Mouse (Mus musculus) urinary bladder, adult 18-20 months (tissue): ENCODE measurements around the gene Alkbh6.

Experiments
- DNase-seq, 2 experiments: peaks; one replicate each; pipeline ENCODE4 v3.0.0; 2022; ENCODE audit warnings: low spot score in 2 of 2, mixed read lengths in 2 of 2

The Alkbh6 gene

DNA sequence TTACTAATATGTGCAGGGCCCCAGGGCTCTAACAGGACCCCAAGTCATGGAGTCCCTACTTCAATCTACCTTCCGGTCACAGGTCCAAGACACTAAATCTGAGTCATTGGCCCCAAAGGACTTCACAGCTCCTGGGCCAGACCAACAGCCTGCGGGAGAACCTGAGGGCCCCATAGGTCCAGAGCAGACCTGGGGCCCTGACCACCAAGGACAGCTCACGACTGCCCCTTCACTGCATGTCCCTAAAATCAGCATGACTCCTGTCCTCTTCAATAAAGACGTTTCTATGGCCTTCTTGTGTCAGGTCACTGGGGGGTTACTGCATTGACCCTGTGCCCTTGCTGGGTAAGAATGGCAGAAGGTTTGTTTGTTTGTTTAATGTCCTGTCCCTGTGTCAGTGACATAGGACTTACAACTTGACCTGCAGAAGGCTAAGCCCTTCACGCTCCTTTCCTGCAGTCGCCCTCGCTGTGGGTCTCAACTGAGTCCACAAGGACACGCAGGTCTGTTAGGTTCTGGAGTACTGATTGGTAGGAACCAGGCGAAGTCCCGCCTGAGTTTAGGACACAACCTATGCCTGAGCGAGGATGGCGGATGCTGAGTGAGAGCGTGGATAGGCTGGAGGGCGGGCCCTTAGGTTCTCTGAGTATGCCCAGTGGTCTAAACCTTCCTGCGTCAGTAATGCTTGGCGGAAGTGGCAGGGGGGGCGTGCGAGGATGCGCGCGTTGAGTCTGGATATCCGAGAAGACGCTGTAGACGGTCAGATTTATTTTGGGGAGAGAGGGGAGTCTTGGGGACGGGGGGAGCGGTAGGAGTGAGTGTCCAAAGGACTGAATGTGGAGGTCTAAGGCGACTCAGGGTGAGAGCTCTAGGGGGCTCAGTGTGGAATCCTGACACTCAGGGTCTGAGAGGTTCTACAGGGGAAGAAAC lies at the start of gene Alkbh6:
TSS of gene Alkbh6 (plus strand) at position 642 of the 930 bp plus-strand sequence.
- DNase-seq, result peak; percentile 55 to 93

DNA sequence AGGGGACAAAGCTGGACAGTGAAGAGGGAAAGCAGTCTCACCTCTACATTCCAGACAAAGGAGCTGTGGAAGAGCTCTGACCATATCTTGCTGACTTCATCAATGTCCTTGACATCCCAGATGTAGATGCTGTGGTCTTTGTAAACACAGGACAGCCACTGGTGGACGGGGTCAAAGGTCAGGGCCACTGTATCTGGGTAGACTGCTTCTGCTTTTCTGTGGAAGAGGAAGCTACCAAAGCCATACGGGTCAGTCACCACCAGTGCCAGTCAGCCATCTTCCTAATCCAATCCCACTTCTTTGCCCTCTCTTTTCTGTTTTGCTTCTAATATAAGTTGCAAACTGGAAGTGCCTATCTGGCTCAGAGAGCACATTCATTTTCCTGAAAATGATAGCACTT lies 43.5 kb upstream of the Alkbh6 start:
- DNase-seq, result no peak

DNA sequence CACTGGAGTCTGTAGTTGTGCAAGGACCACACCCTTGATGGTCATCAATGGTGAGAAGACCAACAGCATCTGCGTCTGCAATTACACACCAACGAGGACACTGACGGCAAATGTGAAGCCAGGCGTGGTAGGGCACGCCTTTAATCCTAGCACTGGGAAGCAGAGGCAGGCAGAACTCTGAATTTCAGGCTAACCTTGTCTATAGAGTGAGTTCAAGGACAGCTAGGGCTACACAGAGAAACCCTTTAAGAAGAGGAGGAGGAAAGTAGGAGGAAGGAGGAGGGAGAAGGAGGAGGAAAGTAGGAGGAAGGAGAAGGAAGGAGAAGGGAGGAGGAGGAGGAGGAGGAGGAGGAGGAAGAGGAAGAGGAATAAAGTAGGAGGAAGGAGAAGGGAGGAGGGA lies 43.0 kb upstream of the Alkbh6 start:
- no peak for DNase-seq

DNA sequence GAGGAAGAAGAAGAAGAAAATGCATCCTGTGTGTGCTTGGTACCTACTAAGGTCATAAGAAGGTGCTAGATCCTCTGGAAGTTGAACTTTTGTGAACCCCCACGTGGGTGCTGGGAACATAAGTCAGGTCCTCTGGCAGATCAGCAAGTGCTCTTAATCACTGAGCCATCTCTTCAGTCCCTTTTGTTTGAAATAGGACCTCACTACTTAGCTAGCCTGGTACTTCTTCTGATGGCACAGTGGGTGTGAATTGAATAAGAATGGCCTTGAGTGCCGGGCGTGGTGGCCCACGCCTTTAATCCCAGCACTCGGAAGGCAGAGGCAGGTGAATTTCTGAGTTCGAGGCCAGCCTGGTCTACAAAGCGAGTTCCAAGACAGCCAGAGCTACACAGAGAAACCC lies 42.6 kb upstream of the Alkbh6 start:
- no peak for DNase-seq

DNA sequence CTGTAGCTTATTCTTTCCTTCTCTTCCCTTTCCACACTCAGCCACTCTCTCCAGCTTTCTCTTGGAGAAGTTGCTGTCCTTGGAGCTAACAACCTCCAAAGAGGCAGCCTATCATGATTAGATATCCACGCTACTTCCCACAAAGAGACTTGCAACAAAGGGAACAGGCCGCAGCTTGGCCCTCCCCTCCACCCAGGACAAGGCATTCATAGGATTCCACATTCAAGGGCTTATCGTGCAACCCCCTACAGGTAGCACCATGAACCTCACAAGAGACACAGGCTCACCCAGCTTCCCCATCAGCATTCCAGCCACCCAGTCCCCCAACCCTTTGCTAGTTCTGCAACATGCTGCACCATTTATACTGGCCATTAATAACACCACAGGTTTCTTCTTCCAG lies 41.7 kb upstream of the Alkbh6 start:
- DNase-seq, result no peak

DNA sequence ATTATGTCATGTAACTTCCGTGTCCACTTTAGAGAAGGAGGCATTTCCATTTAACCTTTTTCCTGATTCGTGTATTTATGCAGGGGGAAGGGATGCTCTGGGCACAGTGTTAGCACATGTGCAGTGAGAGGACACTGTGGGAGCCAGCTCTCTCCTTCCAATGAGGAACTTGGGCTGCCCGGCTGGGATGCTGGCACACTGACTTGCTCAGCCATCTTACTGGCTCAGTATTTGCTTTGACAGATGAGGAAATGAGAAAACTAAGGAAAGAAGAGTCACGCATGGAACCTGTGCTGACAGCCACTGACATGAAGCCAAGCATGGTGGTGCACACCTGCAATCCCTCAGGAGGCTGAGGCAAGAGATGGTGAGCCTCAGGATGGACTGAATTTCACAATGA lies 38.9 kb upstream of the Alkbh6 start:
- DNase-seq, result no peak

DNA sequence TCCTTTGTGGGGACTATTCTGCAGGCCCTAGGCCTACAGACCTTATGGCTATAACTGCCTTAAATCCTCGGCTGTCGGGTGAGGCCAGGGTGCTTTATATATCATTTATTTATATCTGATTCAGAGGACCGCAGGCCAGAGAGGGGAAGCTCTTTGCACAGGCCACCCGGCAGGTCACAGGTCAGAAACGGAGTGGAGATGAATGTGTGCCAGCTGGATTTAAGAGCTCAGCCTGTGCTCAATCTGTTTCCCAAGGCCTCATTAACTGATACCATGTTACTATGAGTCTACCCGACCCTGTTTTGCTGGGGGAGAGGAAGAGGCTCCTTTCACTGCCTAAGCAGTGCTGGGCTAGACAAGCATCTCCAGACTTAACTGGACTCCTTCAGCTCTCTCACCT lies 34.1 kb upstream of the Alkbh6 start:
- no peak for DNase-seq

DNA sequence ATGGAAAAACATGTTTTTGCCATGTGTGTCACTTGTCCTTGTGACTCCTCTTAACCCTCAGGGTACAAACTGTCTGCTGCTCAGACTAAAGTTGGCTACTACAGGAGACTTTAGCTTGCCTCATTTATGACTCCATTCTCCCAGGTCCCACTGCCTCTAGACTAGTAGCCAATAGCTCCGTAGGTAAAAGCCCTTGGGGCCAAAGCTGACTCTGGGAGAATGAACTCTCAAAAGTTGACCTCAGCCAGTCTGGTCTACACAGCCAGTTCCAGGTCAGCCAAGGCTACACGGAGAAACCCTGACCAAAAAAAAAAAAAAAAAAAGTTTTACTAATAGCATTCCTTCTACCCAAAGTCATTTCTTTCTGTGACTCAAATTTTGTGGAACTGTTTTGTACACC lies 29.6 kb upstream of the Alkbh6 start:
- DNase-seq, result no peak

DNA sequence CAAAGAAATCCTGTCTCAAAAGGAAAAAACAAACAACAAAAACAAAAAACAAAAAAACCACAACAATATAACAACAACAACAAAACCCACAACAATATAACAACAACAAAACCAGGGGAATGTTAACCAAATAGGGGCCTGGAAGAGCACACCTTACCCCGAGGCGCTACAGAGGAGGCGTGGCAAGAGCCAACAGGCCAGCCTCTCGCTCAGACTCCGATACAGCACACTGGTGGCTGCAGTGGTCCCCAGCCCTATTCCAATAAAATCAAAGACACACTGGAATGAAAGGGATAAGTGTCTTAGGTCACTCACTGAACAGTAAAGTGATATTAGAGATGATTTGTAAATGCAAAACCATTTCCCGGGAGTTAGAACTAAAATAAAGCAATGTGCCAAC lies 29.0 kb upstream of the Alkbh6 start:
- DNase-seq, result no peak

DNA sequence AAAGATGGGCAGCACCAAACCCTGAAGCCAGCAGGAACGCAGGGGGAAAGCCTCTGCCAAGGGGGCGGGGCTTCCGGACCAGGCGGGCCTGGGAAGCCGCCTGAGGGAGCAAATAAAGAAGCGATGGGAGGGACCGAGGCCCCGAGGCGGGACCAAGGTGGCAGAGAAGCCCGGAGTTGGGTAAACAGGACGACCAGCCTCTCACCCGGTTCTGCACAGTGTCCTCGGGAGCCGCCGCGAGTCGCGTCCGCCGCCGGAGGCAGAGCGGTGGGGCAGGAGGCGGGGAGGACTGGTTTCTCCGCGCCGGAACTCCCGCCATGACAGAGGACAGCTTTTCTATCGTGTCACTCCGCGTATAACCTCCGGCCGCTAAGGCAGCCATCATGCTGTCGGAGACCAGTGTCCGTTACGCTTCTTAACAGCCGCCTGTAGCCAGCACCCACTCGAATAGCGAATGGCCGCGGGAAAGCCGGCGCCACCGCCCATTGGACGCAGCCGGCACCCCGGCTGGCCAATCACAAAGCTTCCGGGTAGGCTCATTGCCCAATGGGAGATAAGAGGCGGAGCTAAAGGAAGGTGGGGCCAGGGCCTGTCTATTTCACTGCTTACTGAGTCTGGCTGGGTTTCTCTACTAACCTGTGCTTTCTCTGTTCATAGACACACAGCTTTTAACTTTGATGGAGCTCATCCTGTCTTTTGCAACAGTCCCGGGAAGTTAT lies 28.4 kb upstream of the Alkbh6 start, which contains the start of the genes Thap8 and Wdr62:
TSS of gene Thap8 (plus strand) at position 144 of the 719 bp plus-strand sequence.
TSS of gene Wdr62 (minus strand) at position 469 of the 719 bp plus-strand sequence.
- DNase-seq, result peak; percentile 81 to 89

DNA sequence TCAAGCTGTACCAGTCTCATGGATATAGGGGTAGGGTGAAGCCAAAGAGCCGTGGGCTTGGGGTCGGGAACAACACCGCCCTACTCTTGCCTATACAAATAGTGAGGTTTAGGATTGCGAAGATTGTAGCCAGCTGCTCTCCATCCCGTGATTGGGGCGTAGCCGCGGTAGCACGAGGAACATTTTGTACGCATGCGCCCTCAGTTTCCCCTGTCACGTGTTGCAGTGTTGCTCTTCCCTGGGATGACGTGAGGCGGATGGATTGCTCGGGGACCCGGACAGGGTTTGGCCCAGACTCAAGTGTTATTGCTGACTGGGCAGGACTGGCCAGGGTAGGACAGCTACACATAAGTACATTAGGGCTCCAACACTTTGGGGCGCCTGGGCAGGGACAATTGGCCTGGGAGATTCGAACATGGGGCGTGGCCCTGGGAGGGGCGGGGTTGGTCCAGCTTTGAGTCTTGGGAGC lies 27.8 kb upstream of the Alkbh6 start:
- peak; percentile 77 to 85 for DNase-seq

DNA sequence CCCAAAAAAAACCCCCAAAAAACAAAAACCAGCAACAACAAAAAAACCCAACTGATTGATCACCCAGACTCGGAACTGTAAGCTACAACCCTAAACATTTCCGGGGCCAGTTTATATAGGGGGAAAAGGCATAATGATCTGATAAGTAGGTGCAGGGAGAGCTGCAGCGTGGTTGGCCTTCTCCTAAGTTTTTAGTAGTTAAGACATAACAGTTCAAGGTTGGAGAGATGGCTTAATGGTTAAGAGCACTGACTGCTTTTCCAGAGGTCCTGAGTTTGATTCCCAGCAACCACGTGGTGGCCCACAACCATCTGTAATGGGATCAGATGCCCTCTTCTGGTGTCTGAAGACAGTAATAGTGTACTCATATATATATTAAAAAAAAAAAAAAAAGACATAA lies 27.0 kb upstream of the Alkbh6 start:
- no peak for DNase-seq

DNA sequence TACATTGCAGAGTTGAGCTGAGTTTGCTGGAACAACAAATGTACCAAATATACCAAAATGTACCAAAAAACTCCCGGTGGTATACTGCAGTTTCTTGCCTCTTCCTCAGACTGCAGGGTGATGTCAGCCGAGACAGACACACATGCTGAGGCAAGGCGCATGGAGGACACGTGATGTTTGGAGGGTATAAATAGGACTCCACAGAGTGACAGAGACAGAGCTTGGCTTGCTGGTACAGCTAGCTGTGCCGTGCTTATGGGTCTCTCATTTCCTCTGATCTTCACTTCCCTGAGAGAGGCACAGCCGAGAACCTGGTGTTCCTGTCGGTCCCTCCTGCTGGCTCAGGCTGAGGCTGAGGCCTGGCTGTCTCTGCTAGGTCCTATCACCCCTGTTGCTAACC lies 25.8 kb upstream of the Alkbh6 start:
- DNase-seq, result no peak

DNA sequence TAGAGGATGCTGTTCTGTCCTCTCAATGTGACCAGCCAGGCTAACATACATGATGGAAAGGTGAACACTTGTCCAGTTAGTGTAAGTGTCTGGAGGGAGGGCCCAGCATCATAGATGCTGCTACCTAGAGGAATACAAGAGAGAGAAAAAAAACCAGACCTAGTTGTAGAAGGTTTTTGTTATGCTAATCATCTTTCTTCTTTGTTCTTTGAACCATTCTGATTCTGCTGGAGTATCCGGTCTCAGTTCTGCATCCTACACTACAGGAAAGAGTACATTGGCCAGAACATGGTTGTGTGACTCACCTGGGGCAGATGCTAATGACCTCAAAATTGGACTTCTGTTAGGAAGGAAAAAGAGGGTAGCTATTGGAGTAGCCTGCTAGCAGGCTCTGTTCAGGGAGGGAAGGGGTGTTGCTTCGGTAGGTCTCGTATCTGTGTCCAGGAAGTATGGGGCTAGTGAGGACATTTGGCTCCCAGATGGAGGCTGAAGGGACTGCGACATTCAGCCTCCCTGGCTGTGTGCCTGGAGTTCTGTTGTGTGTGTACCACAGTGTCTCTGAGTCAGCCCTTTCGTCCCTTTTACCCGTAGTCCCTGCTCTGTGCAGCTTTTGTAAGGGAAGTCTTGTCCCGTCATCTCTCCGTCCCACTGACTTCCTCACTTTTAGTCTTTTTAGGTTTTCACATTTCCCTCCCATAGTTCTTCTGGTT lies 21.7 kb upstream of the Alkbh6 start:
- no peak for DNase-seq

DNA sequence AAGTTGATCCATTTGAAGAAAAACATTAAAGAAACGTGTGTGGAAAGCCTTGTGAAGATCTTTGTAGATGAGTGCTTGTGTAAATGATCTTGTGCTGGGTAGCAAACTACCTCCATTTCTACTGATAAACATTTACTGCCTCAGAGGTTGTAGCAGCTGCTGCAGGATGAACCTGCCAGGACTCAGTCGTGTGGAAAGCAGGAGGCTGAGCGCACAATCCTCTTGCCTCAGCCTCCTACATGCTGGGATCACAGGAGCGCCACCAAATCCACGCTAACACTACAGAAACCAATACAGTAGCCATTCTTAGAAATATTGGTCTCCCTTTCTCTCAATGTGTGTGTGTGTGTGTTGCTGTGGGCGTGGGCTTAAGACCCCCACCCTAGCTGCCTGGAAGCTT lies 20.5 kb upstream of the Alkbh6 start:
- DNase-seq, result no peak

DNA sequence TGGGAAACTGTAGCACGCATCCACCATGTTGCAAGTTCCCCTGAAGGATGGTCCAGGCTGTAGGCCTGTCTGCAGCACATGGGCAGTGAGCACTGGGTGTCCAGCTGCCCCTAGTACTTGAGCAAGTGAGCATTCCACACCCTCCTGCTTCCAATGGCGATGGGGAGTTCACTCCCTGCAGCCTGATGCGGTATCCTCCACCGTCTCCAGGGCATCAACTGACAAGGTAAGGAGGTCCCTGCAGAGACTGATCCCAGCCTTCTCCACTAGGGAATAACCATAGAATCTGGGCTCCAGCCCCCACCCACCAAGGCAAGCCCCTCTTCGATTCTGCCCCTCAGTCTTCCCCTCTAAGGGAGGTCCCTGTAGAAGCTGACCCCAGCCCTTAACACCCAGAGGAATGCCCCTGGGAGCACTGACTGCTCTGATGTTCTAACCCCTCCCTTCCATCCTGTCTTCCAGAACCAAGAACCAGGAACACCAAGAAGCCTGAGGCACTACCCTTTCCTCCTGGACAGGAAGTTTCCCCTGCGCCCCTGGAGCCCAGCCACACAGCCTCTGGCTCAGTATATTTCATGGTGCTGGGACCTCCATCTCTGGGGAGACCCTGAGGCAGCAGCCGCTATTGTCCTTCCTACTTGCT lies 19.3 kb upstream of the Alkbh6 start:
- no peak for DNase-seq

DNA sequence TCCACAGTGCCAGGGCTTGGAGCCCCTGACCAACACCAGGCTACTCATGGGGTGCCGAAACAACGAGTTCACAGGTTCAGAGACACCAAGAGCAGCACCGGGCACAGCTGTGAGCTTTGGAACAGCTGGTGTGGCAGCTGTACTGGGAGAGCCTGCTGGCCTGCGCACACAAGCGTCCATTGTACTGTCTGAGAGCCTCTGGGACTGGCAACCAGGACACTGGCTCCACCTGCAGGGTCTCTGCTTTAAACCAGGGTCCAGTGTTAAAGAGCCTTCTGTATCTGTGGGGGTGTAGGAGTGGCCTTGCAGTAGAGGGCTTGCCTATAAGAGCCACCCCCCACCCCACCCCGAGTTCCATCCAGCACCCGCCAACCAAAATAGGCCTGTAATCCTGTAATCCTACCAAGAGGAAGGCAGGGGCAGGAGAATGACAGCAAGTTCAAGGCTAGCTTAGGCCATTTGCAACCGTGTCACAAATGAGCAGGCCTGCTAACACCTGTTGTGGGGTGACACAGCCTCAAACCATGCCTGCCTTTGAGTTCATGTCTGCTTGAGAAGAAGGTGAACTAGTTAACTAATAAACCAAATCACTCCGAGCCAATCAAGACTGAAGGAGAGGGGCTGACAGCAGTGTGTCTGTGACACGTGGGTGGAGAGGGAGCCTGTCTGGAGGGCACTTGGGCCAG lies 18.7 kb upstream of the Alkbh6 start:
- no peak for DNase-seq

DNA sequence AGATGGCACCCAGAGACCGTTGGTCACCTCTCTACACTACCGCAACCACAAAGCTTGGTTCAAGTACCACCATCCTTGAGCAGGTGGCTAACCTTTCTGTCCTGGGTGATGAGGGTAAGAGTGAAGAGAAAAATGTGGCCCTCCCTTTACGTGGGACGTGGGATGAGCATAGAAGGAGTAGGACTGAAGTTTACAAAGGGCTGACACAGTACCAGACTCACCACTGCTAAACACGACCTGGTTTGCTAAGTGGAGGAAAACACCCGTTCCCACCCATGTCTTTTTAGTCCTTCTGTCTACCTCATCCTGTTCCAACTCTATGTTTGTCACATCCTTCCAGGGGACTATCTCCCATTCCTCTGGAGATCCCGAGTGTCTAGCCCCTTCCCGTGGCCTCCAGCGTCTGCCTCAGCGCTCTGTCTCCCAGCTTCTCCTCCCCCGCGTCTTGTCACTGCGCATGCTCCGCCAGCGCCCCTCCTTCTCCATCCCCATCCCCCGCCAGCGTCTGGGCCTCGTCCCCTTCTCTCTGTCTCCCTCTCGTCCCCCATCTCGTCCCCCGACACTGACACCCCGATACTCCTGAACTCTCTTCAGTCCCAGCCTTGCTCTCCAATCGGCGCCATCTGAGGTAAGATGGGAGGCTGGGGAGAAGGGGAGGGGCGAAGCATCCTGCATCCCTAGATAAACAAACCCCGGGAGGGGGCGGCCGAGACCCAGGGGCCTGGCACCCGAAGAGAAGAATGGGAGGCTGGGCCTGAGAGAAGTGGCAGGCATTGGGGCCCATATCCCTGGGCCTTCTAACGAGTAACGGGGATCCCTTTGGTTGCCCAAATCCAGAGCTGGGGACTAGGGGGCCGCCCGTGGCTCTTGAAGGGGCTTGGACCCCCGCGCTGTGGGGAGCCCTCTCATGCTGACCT lies 17.0 kb upstream of the Alkbh6 start, which contains the start of gene Clip3:
TSS of gene Clip3 (plus strand) at position 514 of the 917 bp plus-strand sequence.
- DNase-seq, result peak; percentile 36 to 66

DNA sequence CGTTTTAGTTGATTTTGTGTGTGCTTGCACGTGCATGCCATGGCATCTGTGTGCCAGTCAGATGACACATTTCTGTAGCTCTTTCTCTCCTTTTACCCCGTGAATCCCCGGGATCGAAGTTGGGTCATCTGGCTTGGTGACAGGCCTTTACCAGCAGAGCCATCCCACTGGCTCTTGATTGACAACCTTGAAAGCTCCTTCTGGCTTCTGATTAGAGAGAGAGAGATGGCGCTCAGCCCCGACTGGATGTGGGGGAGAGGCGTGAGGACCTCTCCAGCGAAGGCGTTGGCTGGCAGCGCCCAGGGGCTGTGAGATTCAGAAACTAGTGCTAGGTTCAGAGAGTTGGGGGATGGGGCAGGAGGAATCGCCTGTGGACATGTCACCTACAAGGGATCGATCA lies 14.7 kb upstream of the Alkbh6 start:
- no peak for DNase-seq

DNA sequence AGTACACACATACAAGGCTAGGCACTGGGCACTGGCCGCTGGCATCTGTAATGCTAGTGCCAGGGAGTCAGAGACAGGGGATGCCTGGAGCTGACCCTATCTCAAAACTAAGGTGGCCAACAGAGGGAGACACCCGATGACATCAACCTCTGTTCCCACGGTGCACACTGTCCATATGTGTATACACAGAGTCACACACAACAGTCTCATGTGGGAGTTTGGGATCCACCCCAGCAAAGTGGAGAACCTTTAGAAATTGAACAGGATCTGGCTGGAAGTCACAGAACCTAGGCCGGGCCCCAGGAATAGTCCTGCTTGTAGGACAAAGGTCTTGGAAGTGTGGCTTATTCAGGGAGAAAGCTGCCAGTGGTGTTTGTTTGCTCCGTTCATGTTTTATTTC lies 14.2 kb upstream of the Alkbh6 start:
- no peak for DNase-seq
